Mouse (Mus musculus): Measurements from ENCODE around the gene Man2a2.
"Not testable (repeated sequence)": the region's sequence is repeated elsewhere in the genome, so short reads cannot be mapped to it uniquely, and the experiment has no call there.

The Man2a2 gene

GRCm38 (mm10) chr7:80339371-80339770, 31.8 kb downstream of the Man2a2 start:
- DNase-seq (ENCODE audit: low read depth, low spot score) = no peak

- no peak for DNase-seq (ENCODE audit: low read depth, low spot score)
These were observed 34.2 kb downstream of the Man2a2 start for GRCm38 (mm10) chr7:80336932-80337331.

- no peak for DNase-seq (ENCODE audit: low read depth, low spot score)
These were observed 36.3 kb downstream of the Man2a2 start for GRCm38 (mm10) chr7:80334848-80335247.

GRCm38 (mm10) chr7:80331433-80331832, 39.7 kb downstream of the Man2a2 start:
- DNase-seq (ENCODE audit: low read depth, low spot score) = no peak

GRCm38 (mm10) chr7:80330278-80330677, 40.9 kb downstream of the Man2a2 start:
- DNase-seq (ENCODE audit: low read depth, low spot score) = no peak

- DNase-seq (ENCODE audit: low read depth, low spot score) = no peak
These were observed 45.1 kb downstream of the Man2a2 start for GRCm38 (mm10) chr7:80326076-80326475.

GRCm38 (mm10) chr7:80325292-80325868, 45.8 kb downstream of the Man2a2 start:
- no peak for DNase-seq (ENCODE audit: low read depth, low spot score)

GRCm38 (mm10) chr7:80324816-80325119, 46.4 kb downstream of the Man2a2 start:
- not testable (repeated sequence) for DNase-seq (ENCODE audit: low read depth, low spot score)

- peak; percentile 83 for DNase-seq (ENCODE audit: low read depth, low spot score)
These were observed 46.9 kb downstream of the Man2a2 start, which contains the start of gene Rccd1 for GRCm38 (mm10) chr7:80324043-80324815. Gene Rccd1, minus strand, starts transcription at chr7:80324454.

GRCm38 (mm10) chr7:80323336-80323735, 47.8 kb downstream of the Man2a2 start:
- DNase-seq (ENCODE audit: low read depth, low spot score) = no peak

GRCm38 (mm10) chr7:80319846-80320496, 51.2 kb downstream of the Man2a2 start:
- DNase-seq (ENCODE audit: low read depth, low spot score) = no peak

- no peak for DNase-seq (ENCODE audit: low read depth, low spot score)
These were observed 52.5 kb downstream of the Man2a2 start for GRCm38 (mm10) chr7:80318670-80319069.

GRCm38 (mm10) chr7:80317439-80318115, 53.6 kb downstream of the Man2a2 start:
- no peak for DNase-seq (ENCODE audit: low read depth, low spot score)

- DNase-seq (ENCODE audit: low read depth, low spot score) = no peak
These were observed 55.4 kb downstream of the Man2a2 start for GRCm38 (mm10) chr7:80315733-80316132.

- no peak for DNase-seq (ENCODE audit: low read depth, low spot score)
These were observed 60.4 kb downstream of the Man2a2 start for GRCm38 (mm10) chr7:80310771-80311170.

GRCm38 (mm10) chr7:80307766-80308165, 63.4 kb downstream of the Man2a2 start:
- no peak for DNase-seq (ENCODE audit: low read depth, low spot score)

- no peak for DNase-seq (ENCODE audit: low read depth, low spot score)
These were observed 69.7 kb downstream of the Man2a2 start for GRCm38 (mm10) chr7:80301522-80301921.

GRCm38 (mm10) chr7:80299568-80299967, 71.6 kb downstream of the Man2a2 start:
- DNase-seq (ENCODE audit: low read depth, low spot score) = no peak

Data from WW6 (cell line).